Mouse (Mus musculus) embryonic fibroblast, embryonic 13.5 days (primary cell): Measurements from ENCODE around the gene 4931428F04Rik. TPM values are rescaled to one million over a fixed set of nuclear protein-coding genes. Genes with fewer than 3 reads are reported as not detected.

Experiments used
- H3K27ac ChIP-seq: 2 replicates; pipeline ENCODE4 v1.5.1; 2012; ENCODE audit warnings: low read length, control low read depth, inconsistent platforms; ENCODE audit not compliant: insufficient read depth
- H3K4me1 ChIP-seq: 2 replicates; pipeline ENCODE4 v1.6.1; 2011; ENCODE audit warnings: low read length; ENCODE audit not compliant: control insufficient read depth, insufficient read depth
- H3K4me3 ChIP-seq: 2 replicates; pipeline ENCODE4 v1.5.1; 2011; ENCODE audit warnings: mild to moderate bottlenecking, control low read depth, low read length; ENCODE audit not compliant: insufficient read depth
- CTCF ChIP-seq: IDR thresholded peaks from 2 replicates; pipeline ENCODE4 v1.5.1; 2011; ENCODE audit warnings: mild to moderate bottlenecking, control low read depth, low read length, moderate library complexity, borderline replicate concordance; ENCODE audit not compliant: insufficient read depth
- POLR2A ChIP-seq: IDR thresholded peaks from 2 replicates; pipeline ENCODE4 v1.6.1; 2011; ENCODE audit warnings: low read depth, mild to moderate bottlenecking, control low read depth, low read length, moderate library complexity
- polyA plus RNA-seq: library from polyadenylated mRNA; stranded (reverse); fragments of >200 nt; gene quantifications from 2 replicates; pipeline ENCODE4 v1.2.4, GENCODE M21; 2011; ENCODE audit warnings: low read depth; ENCODE audit not compliant: missing spikeins, insufficient read length

Gene 4931428F04Rik
- polyA plus RNA-seq, 1 experiment = 6.2 TPM

DNA sequence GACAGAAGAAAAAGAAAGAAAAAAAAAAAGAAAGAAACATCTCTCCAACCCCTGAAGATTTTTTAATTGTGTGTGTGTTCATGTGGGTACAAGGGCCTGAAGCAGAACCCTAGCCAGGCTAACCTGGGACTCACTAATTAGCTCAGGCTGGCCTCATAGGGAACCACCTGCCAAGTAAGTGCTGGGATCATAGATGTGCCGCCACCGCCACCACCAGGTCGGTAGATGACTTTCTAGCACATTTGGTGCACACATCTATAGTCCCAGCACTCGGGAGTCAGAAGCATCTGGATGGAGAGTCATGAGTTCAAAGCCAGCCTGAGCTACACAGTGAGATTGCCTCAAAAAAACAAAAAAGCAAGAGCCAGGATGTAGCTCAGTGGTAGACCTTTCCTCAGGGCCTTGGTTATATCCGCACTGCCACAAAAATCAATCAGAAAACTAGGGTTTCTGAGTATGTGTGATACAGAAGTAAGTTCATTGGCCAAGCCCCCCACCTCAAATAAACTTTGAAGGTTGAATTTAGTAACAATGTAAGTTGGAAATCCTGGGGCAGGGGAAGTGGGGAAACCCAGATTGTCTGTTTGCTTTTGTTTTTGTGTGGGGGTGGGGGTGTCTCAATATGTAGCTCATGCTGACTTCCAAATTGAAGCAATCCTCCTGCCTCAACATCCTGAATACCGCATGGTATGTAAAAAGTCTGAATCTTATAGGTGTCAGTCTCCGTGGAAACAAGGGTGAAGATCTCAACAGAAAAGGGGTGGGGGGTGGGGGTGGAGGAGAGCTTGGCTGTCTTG lies 32.1 kb downstream of the 4931428F04Rik start:
- Histone ChIP-seq H3K4me3 (no peak overlapping the region), H3K27ac (no peak overlapping the region), H3K4me1 (no peaks in the 10 kb centered on the region)
- TF ChIP-seq CTCF = no peak
- no peak for TF ChIP-seq POLR2A

DNA sequence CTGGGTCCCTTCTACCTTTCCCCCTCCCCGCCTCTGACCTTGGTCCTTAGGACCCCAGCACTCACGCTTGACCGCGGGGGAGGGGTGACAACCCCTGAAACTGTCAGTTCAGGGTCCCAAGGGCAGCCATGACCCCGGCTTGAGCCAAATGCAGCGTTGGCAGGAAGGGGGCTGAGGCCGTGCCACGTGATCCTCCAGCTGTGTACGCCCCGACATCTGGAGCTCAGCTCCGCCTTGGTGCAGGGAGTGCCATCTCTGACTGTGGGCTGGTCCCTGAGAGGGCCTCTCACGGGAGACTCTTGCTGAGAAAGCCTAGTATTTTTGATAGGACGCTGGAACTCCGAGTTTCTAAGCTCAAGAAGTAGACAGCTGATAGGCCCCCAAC lies 34.7 kb downstream of the 4931428F04Rik start, which contains the start of gene B3gnt9:
Gene B3gnt9, minus strand, starts transcription at position 188 of the 385 bp plus-strand sequence.
- Histone ChIP-seq H3K4me3 (peak within 1 kb of the TSS; percentile 63), H3K4me1 (no peaks in the 10 kb centered on the region), H3K27ac (peak within 1 kb of the TSS; percentile 91)
- TF ChIP-seq POLR2A (peak; percentile 79), CTCF (no peak)

DNA sequence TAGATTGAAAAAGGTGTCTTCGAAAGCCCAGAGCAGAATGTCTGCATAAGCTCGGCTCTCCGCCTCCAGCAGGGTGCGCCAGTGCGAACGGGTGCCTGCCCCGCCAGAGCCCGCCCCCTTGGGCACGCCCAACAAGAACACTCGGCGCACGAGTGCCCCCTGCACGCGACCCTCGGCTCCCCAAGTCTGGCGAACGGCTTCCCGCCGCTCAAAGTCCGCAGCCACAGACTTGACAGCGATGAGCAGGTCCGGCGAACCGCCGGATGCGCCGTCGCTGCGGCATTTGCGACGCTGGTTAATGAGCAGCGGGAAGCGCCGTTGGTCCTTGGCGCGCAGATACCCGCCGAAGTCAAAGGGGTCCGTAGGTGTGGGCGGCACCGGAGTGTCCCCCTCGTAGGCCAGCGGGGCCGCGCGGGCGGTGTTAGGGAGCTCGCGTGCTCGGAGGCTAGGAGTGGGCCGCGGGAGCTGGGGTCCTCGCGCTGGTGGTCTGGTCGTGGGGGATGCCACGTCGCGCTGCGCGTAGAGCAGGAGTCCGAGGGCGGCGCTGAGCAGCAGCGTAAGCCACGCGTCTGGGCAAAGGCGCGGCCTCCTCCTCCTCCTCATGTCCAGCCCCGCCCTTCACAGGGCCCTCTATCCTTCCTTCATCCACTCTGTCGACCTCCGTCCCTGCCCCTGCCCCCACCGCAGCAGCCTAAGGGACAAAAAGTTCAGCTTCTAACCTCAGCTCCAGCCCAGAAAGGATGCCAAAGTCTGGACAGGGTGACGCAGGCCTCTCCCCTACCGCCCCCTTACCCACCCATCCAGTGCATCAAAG lies 35.3 kb downstream of the 4931428F04Rik start:
- H3K4me1 ChIP-seq = no peaks in the 10 kb centered on the region
- peak overlapping the region; percentile 63 for H3K4me3 ChIP-seq
- peak; percentile 45; the same call in 1 of the 2 replicates for TF ChIP-seq POLR2A
- TF ChIP-seq CTCF = peak; percentile 86
- H3K27ac ChIP-seq = peak overlapping the region; percentile 91

DNA sequence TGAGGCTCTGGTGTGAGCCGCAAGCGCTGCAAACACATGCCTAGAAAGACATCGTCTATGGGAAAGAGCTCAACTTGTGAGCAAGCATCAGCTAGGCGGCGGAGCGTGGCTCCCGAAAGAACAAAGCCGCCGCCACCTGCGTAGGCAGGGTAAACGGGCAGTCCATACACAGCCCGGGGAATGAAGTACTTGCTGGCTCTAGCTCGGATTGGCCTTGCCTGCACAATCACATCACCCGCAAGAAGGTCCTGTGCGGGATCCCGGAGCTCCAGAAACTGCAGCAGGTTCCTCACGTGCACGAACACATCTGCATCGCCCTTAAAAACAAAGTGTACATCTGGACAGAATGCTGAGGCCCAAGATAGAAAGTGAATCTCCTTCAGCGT lies 35.9 kb downstream of the 4931428F04Rik start:
- H3K4me3 ChIP-seq = peak overlapping the region; percentile 19; the same call in 1 of the 2 replicates
- TF ChIP-seq CTCF = no peak
- TF ChIP-seq POLR2A = no peak
- no peaks in the 10 kb centered on the region for H3K4me1 ChIP-seq
- 0 out of 2 replicates have a peak overlapping the region, but pooled peaks have one; percentile 1 for H3K27ac ChIP-seq

DNA sequence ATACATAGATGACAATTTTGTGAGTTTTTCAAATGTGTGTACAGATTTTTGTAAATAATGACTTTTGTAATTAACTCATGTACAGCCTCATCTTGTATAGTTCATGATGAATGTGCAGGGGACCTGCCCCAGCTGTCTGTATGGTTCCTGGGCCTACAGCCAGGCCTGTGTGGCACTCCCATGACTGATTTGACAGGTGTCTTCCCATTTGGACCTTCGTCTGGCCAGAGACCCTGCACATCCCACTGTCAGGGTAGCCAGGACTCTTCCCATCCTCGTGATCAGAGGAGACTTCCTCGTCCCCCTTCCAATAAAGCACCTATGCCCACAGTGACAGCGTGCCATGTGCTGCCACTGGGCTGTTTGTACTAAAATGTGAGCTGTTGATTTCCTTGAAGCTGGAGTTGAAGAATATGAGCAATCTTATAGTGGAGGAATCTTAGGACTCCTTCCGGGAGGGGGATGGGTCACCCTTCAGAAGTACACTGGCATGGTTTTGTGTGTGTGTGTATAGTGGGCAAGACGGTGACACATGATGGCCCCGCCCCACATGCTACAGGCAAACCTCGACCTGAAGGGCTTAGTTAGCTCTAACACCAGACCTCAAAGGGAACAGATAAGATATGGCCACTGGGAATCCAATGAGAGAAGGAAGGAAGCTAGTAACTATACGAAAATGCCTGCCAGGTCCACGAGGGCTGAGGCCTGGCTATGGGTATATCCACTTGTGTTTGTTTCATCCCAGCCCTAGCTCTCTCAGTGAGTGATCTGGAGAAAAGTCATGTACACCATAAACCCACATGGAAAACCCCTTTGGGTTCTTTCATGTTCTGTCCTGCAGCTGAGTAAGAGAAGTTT lies 36.8 kb downstream of the 4931428F04Rik start:
- TF ChIP-seq POLR2A (peak; percentile 24), CTCF (no peak)
- Histone ChIP-seq H3K4me3 (no peak overlapping the region), H3K4me1 (no peaks in the 10 kb centered on the region), H3K27ac (no peak overlapping the region)

DNA sequence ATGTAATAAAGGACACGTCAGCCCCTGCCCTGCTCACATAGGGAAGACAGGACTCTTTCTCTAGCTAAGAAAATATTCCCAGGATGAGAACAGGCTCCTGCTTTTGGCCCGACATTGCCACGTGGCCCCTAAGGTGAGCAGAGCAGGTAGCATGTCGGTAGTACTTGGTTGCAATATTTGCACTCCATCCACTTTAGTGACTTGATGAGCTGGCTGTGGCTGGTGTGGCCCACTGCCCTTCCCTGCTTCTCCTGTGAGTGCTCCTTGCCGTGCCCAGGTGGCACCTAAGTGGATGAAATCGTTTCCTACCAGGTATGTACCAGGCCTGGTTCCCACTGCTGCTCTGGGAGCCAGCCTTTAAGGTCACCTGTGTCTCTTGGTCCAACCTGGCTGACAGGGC lies 37.7 kb downstream of the 4931428F04Rik start:
- H3K4me3 ChIP-seq = no peak overlapping the region
- no peaks in the 10 kb centered on the region for H3K4me1 ChIP-seq
- no peak overlapping the region for H3K27ac ChIP-seq
- TF ChIP-seq POLR2A (0 out of 2 replicates have a peak, but pooled peaks have one; percentile 9), CTCF (no peak)

DNA sequence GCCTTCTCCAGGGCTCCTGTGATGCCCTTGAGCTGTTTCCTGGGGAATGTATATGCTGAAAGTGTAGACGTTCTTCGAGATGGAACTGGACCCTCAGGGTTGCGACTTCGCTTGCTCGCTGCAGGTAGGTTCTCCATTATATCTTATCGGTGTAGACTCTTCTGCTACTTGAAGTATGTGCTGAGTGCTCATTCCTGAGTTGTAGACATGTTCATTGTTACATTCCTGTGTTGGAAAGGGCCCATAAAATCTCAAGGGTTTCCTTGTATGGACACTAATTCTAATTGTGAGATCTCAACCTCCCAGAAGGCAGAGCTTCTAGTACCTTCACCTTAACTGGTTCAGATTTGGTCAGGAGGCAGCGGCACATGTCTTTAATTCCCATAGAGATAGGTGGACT lies 48.6 kb downstream of the 4931428F04Rik start:
- TF ChIP-seq CTCF = no peak
- no peak for TF ChIP-seq POLR2A
- Histone ChIP-seq H3K4me3 (no peak overlapping the region), H3K27ac (no peak overlapping the region), H3K4me1 (no peaks in the 10 kb centered on the region)

DNA sequence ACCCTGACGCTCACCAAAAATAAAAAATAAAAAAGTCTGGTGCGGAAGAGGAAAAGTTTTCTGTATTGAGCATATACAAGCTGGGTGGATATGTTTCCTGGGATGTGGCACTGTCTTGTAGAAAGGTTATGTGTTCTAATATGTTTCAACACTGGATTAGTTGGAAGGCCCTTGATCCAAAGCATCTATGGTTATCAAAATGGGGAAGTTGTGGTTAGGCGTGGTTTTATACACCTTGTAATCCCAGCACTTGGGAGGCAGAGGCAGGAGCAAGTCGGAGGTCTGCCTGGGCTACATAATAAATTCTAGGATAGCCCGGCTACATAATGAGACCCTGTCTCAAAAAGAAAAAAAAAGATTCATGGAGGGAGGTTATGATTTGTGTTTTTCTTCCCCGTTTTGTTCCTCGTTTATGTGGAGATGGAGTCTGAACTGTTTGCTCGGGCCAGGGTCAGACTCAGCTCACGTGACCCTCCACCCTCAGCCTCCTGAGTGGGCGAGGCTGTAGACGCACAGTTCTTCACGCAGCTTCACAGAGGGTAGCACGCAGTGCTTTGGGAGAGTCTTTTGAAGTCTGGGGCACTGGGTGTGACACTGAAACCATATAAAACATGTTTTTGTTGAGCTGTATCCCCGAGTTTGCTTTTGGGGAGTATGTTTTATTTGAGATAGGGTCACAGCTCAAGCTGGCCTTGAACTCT lies 52.1 kb downstream of the 4931428F04Rik start:
- H3K27ac ChIP-seq = no peak overlapping the region
- no peak for TF ChIP-seq POLR2A
- TF ChIP-seq CTCF = no peak
- H3K4me1 ChIP-seq = no peaks in the 10 kb centered on the region
- no peak overlapping the region for H3K4me3 ChIP-seq
